Mouse (Mus musculus): ENCODE results near the gene Pld4.

DNA sequence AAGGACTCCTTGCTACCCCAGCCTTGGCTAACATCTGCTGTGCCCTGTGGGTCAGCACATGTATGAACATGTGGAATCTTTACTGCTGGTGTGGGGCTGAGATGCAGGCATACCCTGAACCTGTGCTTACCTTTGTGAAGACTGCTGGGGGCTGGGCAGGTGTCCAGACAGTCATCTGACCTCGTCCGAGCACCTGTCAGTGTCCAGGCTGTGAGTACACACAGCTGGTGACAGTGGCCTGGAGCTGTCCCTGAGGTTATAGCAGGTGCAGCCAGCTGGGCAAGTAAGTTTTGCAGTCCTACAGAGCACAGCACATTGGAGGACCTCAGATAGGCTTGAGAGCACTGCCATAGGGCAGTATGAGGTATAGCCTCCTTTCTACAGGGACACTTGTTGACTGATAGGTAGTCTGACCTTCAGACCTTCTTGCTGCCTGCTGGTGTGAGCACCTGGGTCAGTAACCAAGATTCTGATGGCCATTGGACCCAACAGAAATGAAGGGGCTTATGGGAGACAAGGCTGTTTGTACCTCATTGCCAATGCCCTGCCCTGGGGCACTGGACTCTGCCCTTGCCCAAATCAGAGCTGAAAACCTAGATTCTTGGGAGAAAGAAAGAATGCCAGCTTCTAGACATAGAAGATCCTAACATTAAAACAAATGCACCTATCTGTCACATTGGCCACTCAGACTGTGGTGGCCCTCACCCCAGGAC is 26.2 kb upstream of the Pld4 start:
- TF ChIP-seq E2F4 (IDR thresholded peaks at IDR 0.05; ENCODE audit: insufficient replicate concordance, low read depth, low read length) (no peak), CHD1 (IDR thresholded peaks at IDR 0.05; ENCODE audit: low read depth, low read length) (no peak), POLR2A (IDR thresholded peaks at IDR 0.05; ENCODE audit: low read depth, low read length) (no peak)
